Mouse (Mus musculus) lung, adult 18-20 months (tissue): Measurements from ENCODE around the gene Catsper1.
"Not testable (repeated sequence)": the region's sequence is repeated elsewhere in the genome, so short reads cannot be mapped to it uniquely, and the experiment has no call there.

ENCODE experiments used
- DNase-seq, 2 experiments: peaks; one replicate each; pipeline ENCODE4 v3.0.0; 2022; ENCODE audit warnings: mixed read lengths in 2 of 2

Catsper1 gene

GRCm38 (mm10) chr19:5335441-5335840, at the start of gene Catsper1:
TSS of gene Catsper1 (plus strand) at chr19:5335741.
- no peak for DNase-seq

GRCm38 (mm10) chr19:5294972-5295735, 40.4 kb upstream of the Catsper1 start, which contains the start of gene Sf3b2:
TSS of gene Sf3b2 (minus strand) at chr19:5295455.
- DNase-seq, result peak; percentile 99

GRCm38 (mm10) chr19:5295736-5296075, 39.8 kb upstream of the Catsper1 start:
- no peak for DNase-seq

- no peak for DNase-seq
These were observed 38.9 kb upstream of the Catsper1 start for GRCm38 (mm10) chr19:5296630-5297029.

GRCm38 (mm10) chr19:5297903-5298800, 37.4 kb upstream of the Catsper1 start, which contains the start of gene Gal3st3:
TSS of gene Gal3st3 (plus strand) at chr19:5298331.
- no peak for DNase-seq

GRCm38 (mm10) chr19:5300588-5300987, 35.0 kb upstream of the Catsper1 start:
- no peak for DNase-seq

- DNase-seq, result peak in 1 of 2 experiments; percentile 34
These were observed 33.1 kb upstream of the Catsper1 start for GRCm38 (mm10) chr19:5302455-5302854.

GRCm38 (mm10) chr19:5306279-5306678, 29.3 kb upstream of the Catsper1 start:
- no peak for DNase-seq

- DNase-seq, result no peak
These were observed 28.4 kb upstream of the Catsper1 start for GRCm38 (mm10) chr19:5306968-5307734.

- DNase-seq, result no peak
These were observed 26.5 kb upstream of the Catsper1 start for GRCm38 (mm10) chr19:5309025-5309424.

GRCm38 (mm10) chr19:5313189-5313588, 22.4 kb upstream of the Catsper1 start:
- no peak for DNase-seq

- DNase-seq, result peak; percentile 17 to 21
These were observed 11.7 kb upstream of the Catsper1 start for GRCm38 (mm10) chr19:5323801-5324200.

GRCm38 (mm10) chr19:5327970-5328369, 7.6 kb upstream of the Catsper1 start:
- peak; percentile 27 to 43 for DNase-seq

GRCm38 (mm10) chr19:5334741-5335140, 800 bp upstream of the Catsper1 start:
- DNase-seq, result no peak

- peak; percentile 69 to 76 for DNase-seq
These were observed 2.4 kb downstream of the Catsper1 start for GRCm38 (mm10) chr19:5337975-5338374.

- peak in 1 of 2 experiments; percentile 10 for DNase-seq
These were observed 5.8 kb downstream of the Catsper1 start for GRCm38 (mm10) chr19:5341360-5341759.

- no peak for DNase-seq
These were observed 10.0 kb downstream of the Catsper1 start for GRCm38 (mm10) chr19:5345297-5346131.

GRCm38 (mm10) chr19:5348064-5348463, 12.5 kb downstream of the Catsper1 start:
- DNase-seq, result no peak

GRCm38 (mm10) chr19:5348526-5349501, 13.3 kb downstream of the Catsper1 start:
- DNase-seq, result no peak

GRCm38 (mm10) chr19:5349502-5349873, 13.9 kb downstream of the Catsper1 start, which contains the start of gene Cst6:
TSS of gene Cst6 (minus strand) at chr19:5349574.
- DNase-seq, result not testable (repeated sequence)

GRCm38 (mm10) chr19:5353609-5354008, 18.1 kb downstream of the Catsper1 start:
- no peak for DNase-seq
